Mouse (Mus musculus): ENCODE measurements at regions not wholly inside any gene's neighbourhood (a gene's known extent, or its start where the extent isn't known, plus 50 kb on each side); places are given as distances from the start of the nearest gene placed in this dataset.
"Not testable (repeated sequence)": the region's sequence is repeated elsewhere in the genome, so short reads cannot be mapped to it uniquely, and the experiment has no call there.

DNA sequence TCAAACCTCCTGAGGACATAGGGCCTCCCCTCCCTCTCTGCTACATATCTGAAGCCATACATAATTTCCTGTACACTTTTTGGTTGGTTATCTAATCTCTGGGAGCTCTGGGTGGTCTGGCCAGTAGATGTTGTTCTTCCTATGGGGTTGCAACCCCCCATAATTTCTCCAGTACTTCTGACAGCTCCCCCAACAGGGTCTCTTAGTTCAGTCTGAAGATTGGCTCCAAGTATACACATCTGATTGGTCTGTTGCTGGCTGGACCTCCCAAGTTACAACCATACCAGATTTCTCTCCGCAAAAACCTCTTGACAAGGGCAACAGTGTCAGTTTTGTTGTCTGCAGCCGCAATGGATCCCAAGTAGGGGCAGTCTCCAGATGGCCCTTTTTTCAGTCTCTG, 68.2 kb upstream of the Syn3 start:
- not testable (repeated sequence) for H3K36me3 ChIP-seq (ENCODE audit: control insufficient read depth, insufficient read depth, low read length); H3K4me3 ChIP-seq (ENCODE audit: low read depth, low read length); H3K4me2 ChIP-seq (replicated peaks; ENCODE audit: low read depth, low read length); H3K27me3 ChIP-seq (ENCODE audit: control insufficient read depth, insufficient read depth, low read length); ATAC-seq (ENCODE audit: insufficient number of reproducible peaks, insufficient read depth, low FRiP score, low read depth); H3K27ac ChIP-seq (ENCODE audit: low read length); H3K4me1 ChIP-seq (ENCODE audit: control insufficient read depth, insufficient read depth, low read length); H3K9ac ChIP-seq (replicated peaks; ENCODE audit: low read depth, low read length); H3K9me3 ChIP-seq (ENCODE audit: control insufficient read depth, low read depth, low read length)
- WGBS: 31% methylated on average over 2 of the region's 2 CpGs

- Histone ChIP-seq H3K27me3 (ENCODE audit: control insufficient read depth, insufficient read depth, low read length) (no peaks in the 10 kb centered on the region), H3K4me2 (replicated peaks; ENCODE audit: low read depth, low read length) (no peak overlapping the region), H3K4me3 (ENCODE audit: low read depth, low read length) (no peak overlapping the region), H3K9ac (replicated peaks; ENCODE audit: low read depth, low read length) (no peak overlapping the region), H3K4me1 (ENCODE audit: control insufficient read depth, insufficient read depth, low read length) (no peaks in the 10 kb centered on the region), H3K9me3 (ENCODE audit: control insufficient read depth, low read depth, low read length) (no peaks in the 10 kb centered on the region), H3K27ac (ENCODE audit: low read length) (no peak overlapping the region), H3K36me3 (ENCODE audit: control insufficient read depth, insufficient read depth, low read length) (no peaks in the 10 kb centered on the region)
- no peak for ATAC-seq (ENCODE audit: insufficient number of reproducible peaks, insufficient read depth, low FRiP score, low read depth)
- 62% methylated on average over 8 of the region's 8 CpGs for WGBS
Observed at GRCm38 (mm10) chr10:86555843-86556242, 57.1 kb upstream of the Syn3 start.
